Mouse (Mus musculus): ENCODE results near the gene Gm34653. TPM values are rescaled to one million over a fixed set of nuclear protein-coding genes. Genes with fewer than 3 reads are reported as not detected.

The Gm34653 gene
- polyA plus RNA-seq, 1 experiment from 2014 or later, result 0.07 TPM

GRCm38 (mm10) chr2:34869680-34870079 lies 36.9 kb downstream of the Gm34653 start:
- peak overlapping the region; percentile 86 for H3K4me3 ChIP-seq
- H3K9ac ChIP-seq, result peak overlapping the region; percentile 93
- H3K27me3 ChIP-seq (replicated peaks), result peaks cover 24% of the 10 kb centered on the region
- WGBS (ENCODE audit: insufficient replicate concordance), result 14% methylated on average over 5 of the region's 5 CpGs
- peak overlapping the region; percentile 89 for H3K4me2 ChIP-seq
- peaks cover 44% of the 10 kb centered on the region for H3K4me1 ChIP-seq
- ATAC-seq, result peak; percentile 82
- peak overlapping the region; percentile 98 for H3K27ac ChIP-seq
- H3K9me3 ChIP-seq (replicated peaks), result no peaks in the 10 kb centered on the region
- H3K36me3 ChIP-seq, result peaks cover 39% of the 10 kb centered on the region

GRCm38 (mm10) chr2:34870520-34871474 lies 38.0 kb downstream of the Gm34653 start:
- Histone ChIP-seq H3K36me3 (peaks cover 28% of the 10 kb centered on the region), H3K27me3 (replicated peaks) (peaks cover 32% of the 10 kb centered on the region), H3K4me3 (peak overlapping the region; percentile 86), H3K9me3 (replicated peaks) (no peaks in the 10 kb centered on the region), H3K4me2 (peak overlapping the region; percentile 89), H3K9ac (peak overlapping the region; percentile 93), H3K27ac (peak overlapping the region; percentile 98), H3K4me1 (peaks cover 45% of the 10 kb centered on the region)
- WGBS (ENCODE audit: insufficient replicate concordance), result under 1% methylated on average over 67 of the region's 67 CpGs
- peak; percentile 89 for ATAC-seq

GRCm38 (mm10) chr2:34874271-34874670 lies 41.5 kb downstream of the Gm34653 start, which contains the start of gene Cutal:
TSS of gene Cutal (plus strand) at chr2:34874396.
- peaks cover 59% of the 10 kb centered on the region for H3K27me3 ChIP-seq (replicated peaks)
- H3K36me3 ChIP-seq, result no peaks in the 10 kb centered on the region
- peak within 1 kb of the TSS; percentile 34 for H3K4me3 ChIP-seq
- H3K27ac ChIP-seq, result peak within 1 kb of the TSS; percentile 10; the same call in 1 of the 2 replicates
- no peak for ATAC-seq
- no peak within 1 kb of the TSS; the same call in 1 of the 2 replicates for H3K9ac ChIP-seq
- peaks cover 24% of the 10 kb centered on the region for H3K4me1 ChIP-seq
- WGBS (ENCODE audit: insufficient replicate concordance), result 12% methylated on average over 14 of the region's 14 CpGs
- H3K4me2 ChIP-seq, result peak within 1 kb of the TSS; percentile 44
- no peaks in the 10 kb centered on the region for H3K9me3 ChIP-seq (replicated peaks)

GRCm38 (mm10) chr2:34874816-34875345 lies 42.1 kb downstream of the Gm34653 start, which contains the start of gene Psmd5:
TSS of gene Psmd5 (minus strand) at chr2:34874968.
- no peak for ATAC-seq
- peaks cover 65% of the 10 kb centered on the region for H3K27me3 ChIP-seq (replicated peaks)
- H3K4me2 ChIP-seq, result peak within 1 kb of the TSS; percentile 44
- 22% methylated on average over 8 of the region's 8 CpGs for WGBS (ENCODE audit: insufficient replicate concordance)
- H3K4me1 ChIP-seq, result peaks cover 18% of the 10 kb centered on the region
- no peak within 1 kb of the TSS; the same call in 1 of the 2 replicates for H3K9ac ChIP-seq
- peak within 1 kb of the TSS; percentile 10; the same call in 1 of the 2 replicates for H3K27ac ChIP-seq
- no peaks in the 10 kb centered on the region for H3K36me3 ChIP-seq
- no peaks in the 10 kb centered on the region for H3K9me3 ChIP-seq (replicated peaks)
- H3K4me3 ChIP-seq, result peak within 1 kb of the TSS; percentile 34

GRCm38 (mm10) chr2:34880054-34880453 lies 47.2 kb downstream of the Gm34653 start:
- H3K4me3 ChIP-seq, result no peak overlapping the region
- no peak overlapping the region for H3K27ac ChIP-seq
- no peaks in the 10 kb centered on the region for H3K36me3 ChIP-seq
- H3K9ac ChIP-seq, result no peak overlapping the region
- H3K4me2 ChIP-seq, result no peak overlapping the region
- H3K4me1 ChIP-seq, result no peaks in the 10 kb centered on the region
- H3K27me3 ChIP-seq (replicated peaks), result peaks cover 54% of the 10 kb centered on the region
- no peak for ATAC-seq
- H3K9me3 ChIP-seq (replicated peaks), result no peaks in the 10 kb centered on the region
- WGBS (ENCODE audit: insufficient replicate concordance), result 71% methylated on average over 10 of the region's 10 CpGs

GRCm38 (mm10) chr2:34882757-34883156 lies 50.0 kb downstream of the Gm34653 start:
- 73% methylated on average over 2 of the region's 2 CpGs for WGBS (ENCODE audit: insufficient replicate concordance)
- Histone ChIP-seq H3K9ac (no peak overlapping the region), H3K4me1 (no peaks in the 10 kb centered on the region), H3K4me3 (no peak overlapping the region), H3K36me3 (no peaks in the 10 kb centered on the region), H3K27me3 (replicated peaks) (peaks cover 41% of the 10 kb centered on the region), H3K4me2 (no peak overlapping the region), H3K27ac (no peak overlapping the region), H3K9me3 (replicated peaks) (no peaks in the 10 kb centered on the region)
- ATAC-seq, result no peak

GRCm38 (mm10) chr2:34883190-34883589 lies 50.4 kb downstream of the Gm34653 start:
- H3K27me3 ChIP-seq (replicated peaks), result peaks cover 44% of the 10 kb centered on the region
- H3K36me3 ChIP-seq, result no peaks in the 10 kb centered on the region
- 0 out of 2 replicates have a peak overlapping the region, but pooled peaks have one; percentile 37 for H3K27ac ChIP-seq
- no peak overlapping the region for H3K9ac ChIP-seq
- no peak overlapping the region for H3K4me2 ChIP-seq
- WGBS (ENCODE audit: insufficient replicate concordance), result 43% methylated on average over 5 of the region's 5 CpGs
- H3K4me1 ChIP-seq, result no peaks in the 10 kb centered on the region
- H3K9me3 ChIP-seq (replicated peaks), result no peaks in the 10 kb centered on the region
- no peak overlapping the region for H3K4me3 ChIP-seq
- peak; percentile 46; the same call in 1 of the 2 replicates for ATAC-seq

- no peak overlapping the region for H3K9ac ChIP-seq
- H3K27ac ChIP-seq, result no peak overlapping the region
- H3K9me3 ChIP-seq (replicated peaks), result no peaks in the 10 kb centered on the region
- no peak overlapping the region for H3K4me3 ChIP-seq
- no peak overlapping the region for H3K4me2 ChIP-seq
- no peak for ATAC-seq
- H3K27me3 ChIP-seq (replicated peaks), result peaks cover 37% of the 10 kb centered on the region
- H3K36me3 ChIP-seq, result no peaks in the 10 kb centered on the region
- no peaks in the 10 kb centered on the region for H3K4me1 ChIP-seq
- WGBS (ENCODE audit: insufficient replicate concordance), result 56% methylated on average over 2 of the region's 2 CpGs
These were observed 51.4 kb downstream of the Gm34653 start for GRCm38 (mm10) chr2:34884186-34884585.

Other genes starting within 250 kb of the Gm34653 start
- gene Gapvd1, start 77.8 kb upstream of the Gm34653 start, polyA plus RNA-seq (2016; fragmentation: Nextera tagmentation; extraction: Ambion mirVana), result 87.3 and 93.7 TPM in 2 replicates
- 656 and 672 TPM in 2 replicates for gene Hspa5, start 61.0 kb upstream of the Gm34653 start, polyA plus RNA-seq (2016; fragmentation: Nextera tagmentation; extraction: Ambion mirVana)
- 32.5 and 33.2 TPM in 2 replicates for gene Rabepk, start 33.1 kb upstream of the Gm34653 start, polyA plus RNA-seq (2016; fragmentation: Nextera tagmentation; extraction: Ambion mirVana)
- gene Fbxw2, start 6.7 kb upstream of the Gm34653 start, polyA plus RNA-seq (2016; fragmentation: Nextera tagmentation; extraction: Ambion mirVana), result 68.6 and 71.9 TPM in 2 replicates
- 2.2 and 2.3 TPM in 2 replicates for gene Cutal, start 41.4 kb downstream of the Gm34653 start, polyA plus RNA-seq (2016; fragmentation: Nextera tagmentation; extraction: Ambion mirVana)
- 103 and 109 TPM in 2 replicates for gene Psmd5, start 42.0 kb downstream of the Gm34653 start, polyA plus RNA-seq (2016; fragmentation: Nextera tagmentation; extraction: Ambion mirVana)
- gene Phf19, start 81.0 kb downstream of the Gm34653 start, polyA plus RNA-seq (2016; fragmentation: Nextera tagmentation; extraction: Ambion mirVana), result 3.1 and 3.7 TPM in 2 replicates
- gene Traf1, start 128.8 kb downstream of the Gm34653 start, polyA plus RNA-seq (2016; fragmentation: Nextera tagmentation; extraction: Ambion mirVana), result 0.12 and 0.27 TPM in 2 replicates
- 14.2 and 16.0 TPM in 2 replicates for gene Hc, start 228.4 kb downstream of the Gm34653 start, polyA plus RNA-seq (2016; fragmentation: Nextera tagmentation; extraction: Ambion mirVana)